Mouse (Mus musculus) olfactory bulb, adult 2 months (tissue): Measurements from ENCODE around the gene Wfdc18.

ENCODE experiments used
- CTCF ChIP-seq: fragments of 200-500 bp; IDR thresholded peaks from 2 replicates; pipeline ENCODE4 v1.5.1; 2012; ENCODE audit warnings: low read depth, mild to moderate bottlenecking, low read length, moderate library complexity; ENCODE audit not compliant: insufficient read depth
- POLR2A ChIP-seq: fragments of 200-500 bp; IDR thresholded peaks from 2 replicates; pipeline ENCODE4 v1.6.1; 2012; ENCODE audit warnings: mild to moderate bottlenecking, low read depth, low read length, moderate library complexity; ENCODE audit not compliant: insufficient read depth

DNA sequence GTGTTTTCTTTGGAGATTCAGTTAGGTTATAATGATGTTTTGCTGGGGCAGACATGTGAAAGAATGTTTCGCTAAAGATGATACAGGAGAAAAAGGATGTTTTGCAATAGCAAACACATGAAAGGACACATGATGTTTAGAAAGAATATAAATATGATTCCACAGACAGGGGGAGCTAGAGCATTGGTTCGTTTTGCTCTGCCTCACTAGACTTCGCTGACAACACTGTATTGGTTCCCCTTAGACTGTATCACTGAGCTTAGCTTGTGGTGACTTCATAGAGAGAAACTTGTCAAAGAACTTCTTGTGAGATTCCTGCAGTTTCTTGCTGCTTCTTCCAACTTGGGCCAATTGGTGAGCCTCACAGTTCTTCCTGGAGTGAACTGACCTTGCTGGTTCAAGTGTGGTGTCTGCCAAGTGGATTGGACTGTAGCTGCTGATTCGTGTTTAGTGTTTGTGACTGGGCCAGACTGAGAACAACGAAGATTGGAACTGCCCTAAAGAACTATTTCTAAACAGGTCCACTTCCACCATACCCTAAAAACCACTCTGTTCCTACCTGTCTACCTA, 24.3 kb downstream of the Wfdc18 start:
- TF ChIP-seq CTCF (no peak), POLR2A (no peak)
